Mouse (Mus musculus): ENCODE measurements around the gene B3galt6. TPM values are rescaled to one million over a fixed set of nuclear protein-coding genes. Genes with fewer than 3 reads are reported as not detected.

B3galt6 gene
- total and polyA plus RNA-seq, 3 experiments = 3.4 to 11.3 (median 8.6) TPM

DNA sequence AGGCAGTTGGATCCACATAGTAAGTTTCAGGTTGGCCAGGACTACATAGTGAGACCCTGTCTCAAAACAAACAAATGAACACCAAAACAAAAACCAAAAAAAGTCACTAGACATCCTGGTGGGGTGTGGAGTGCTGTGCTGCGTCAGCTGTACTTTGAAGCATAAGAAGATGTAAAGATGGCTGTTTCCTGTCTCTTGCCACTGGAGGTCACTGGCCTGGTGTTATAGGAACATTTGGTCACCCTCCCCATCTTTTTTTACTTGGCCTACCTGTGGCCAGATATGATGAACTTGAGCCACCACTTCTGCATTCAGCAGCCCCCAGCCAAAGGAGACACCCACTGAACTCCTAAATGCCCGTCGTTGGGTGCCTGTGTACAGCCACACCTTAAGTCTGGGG is 28.9 kb upstream of the B3galt6 start:
- DNase-seq (ENCODE audit: extremely low read depth) = no peak
- dilution Hi-C loops (cut with MboI; ENCODE audit: extremely low pct_ligation_motif_present, extremely low pct_unique_long_range_greater_than_20kb, low sequenced_read_pairs) (no loop called here), in situ Hi-C loops (cut with MboI; ENCODE audit: low pct_ligation_motif_present, low pct_unique_long_range_greater_than_20kb, low sequenced_read_pairs) (no loop called here)
- no peaks in the 10 kb centered on the region for H3K79me2 ChIP-seq (replicated peaks; ENCODE audit: control insufficient read depth, extremely low read depth, insufficient read depth, poor library complexity, severe bottlenecking)
- peaks cover 10 to 49% of the 10 kb centered on the region in 2 experiments for H3K4me1 ChIP-seq (ENCODE audit: control insufficient read depth in 1 of 2, insufficient read depth in 2 of 2)
- H3K4me2 ChIP-seq (ENCODE audit: insufficient read depth, low read depth, poor library complexity, severe bottlenecking) = peak overlapping the region; percentile 35
- H3K27ac ChIP-seq (ENCODE audit: insufficient read depth, low read depth) = peak overlapping the region; percentile 92
- TF ChIP-seq ZKSCAN1 (IDR thresholded peaks at IDR 0.05; ENCODE audit: borderline replicate concordance, low read depth, low read length) = no peak
- no peak for TF ChIP-seq TBP (conservative IDR thresholded peaks at IDR 0.05; ENCODE audit: low read depth, low read length)
- TF ChIP-seq CTCF (conservative IDR thresholded peaks at IDR 0.05 in 1 of 2, IDR thresholded peaks at IDR 0.05 in 1 of 2; ENCODE audit: low read depth in 2 of 2, low read length in 2 of 2) = peak in 1 of 2 experiments; percentile 39; a peak in 1 of 4 replicates
- peak; percentile 15 for TF ChIP-seq RAD21 (IDR thresholded peaks at IDR 0.05; ENCODE audit: low read depth, low read length)
- TF ChIP-seq CHD1 (IDR thresholded peaks at IDR 0.05; ENCODE audit: low read depth, low read length) = 0 out of 2 replicates have a peak, but pooled peaks have one; percentile 33
- peak overlapping the region; percentile 38; the same call in 1 of the 2 replicates for H3K9ac ChIP-seq (ENCODE audit: insufficient read depth, low read depth)
- no peaks in the 10 kb centered on the region for H3K27me3 ChIP-seq (replicated peaks)
- peaks cover 1 to 21% of the 10 kb centered on the region in 2 experiments for H3K36me3 ChIP-seq (replicated peaks in 1 of 2; ENCODE audit: control insufficient read depth in 1 of 2, insufficient read depth in 1 of 2, low read length in 1 of 2)
- peak overlapping the region in 2 of 3 experiments; percentile 38 to 44 for H3K4me3 ChIP-seq (replicated peaks in 1 of 3; ENCODE audit: low read depth in 2 of 3, low read length in 2 of 3, poor library complexity in 1 of 3)
- H3K9me3 ChIP-seq (replicated peaks; ENCODE audit: low read length) = no peaks in the 10 kb centered on the region

DNA sequence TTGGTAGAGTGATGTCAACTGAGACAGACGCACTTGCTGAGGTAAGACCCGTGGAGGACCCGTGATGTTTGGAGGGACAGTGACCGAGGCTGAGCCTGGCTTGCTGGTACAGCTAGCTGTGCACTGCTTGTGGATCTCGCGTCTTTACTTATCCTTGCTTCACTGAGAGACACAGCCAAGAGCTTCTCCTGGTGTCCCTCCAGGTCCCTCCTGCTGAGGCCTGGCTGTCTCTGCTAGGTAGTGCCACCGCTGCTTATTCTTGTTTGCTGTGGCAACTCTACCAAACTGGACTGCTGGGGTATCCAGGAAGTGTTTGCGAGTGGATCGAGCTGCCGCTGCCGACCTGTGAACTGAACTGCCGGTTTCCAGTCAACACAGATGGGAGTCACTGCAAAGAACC is 27.3 kb upstream of the B3galt6 start:
- no peaks in the 10 kb centered on the region for H3K79me2 ChIP-seq (replicated peaks; ENCODE audit: control insufficient read depth, extremely low read depth, insufficient read depth, poor library complexity, severe bottlenecking)
- H3K36me3 ChIP-seq (replicated peaks in 1 of 2; ENCODE audit: control insufficient read depth in 1 of 2, insufficient read depth in 1 of 2, low read length in 1 of 2) = peaks cover 18 to 38% of the 10 kb centered on the region in 2 experiments
- H3K4me1 ChIP-seq (ENCODE audit: control insufficient read depth in 1 of 2, insufficient read depth in 2 of 2) = peaks cover 10 to 50% of the 10 kb centered on the region in 2 experiments
- no peak for DNase-seq (ENCODE audit: extremely low read depth)
- no peaks in the 10 kb centered on the region for H3K27me3 ChIP-seq (replicated peaks)
- no peak overlapping the region for H3K4me3 ChIP-seq (replicated peaks in 1 of 3; ENCODE audit: low read depth in 2 of 3, low read length in 2 of 3, poor library complexity in 1 of 3)
- H3K9me3 ChIP-seq (replicated peaks; ENCODE audit: low read length) = no peaks in the 10 kb centered on the region
- no peak overlapping the region for H3K27ac ChIP-seq (ENCODE audit: insufficient read depth, low read depth)
- dilution Hi-C loops (cut with MboI; ENCODE audit: extremely low pct_ligation_motif_present, extremely low pct_unique_long_range_greater_than_20kb, low sequenced_read_pairs) = no loop called here
- TF ChIP-seq E2F4 (IDR thresholded peaks at IDR 0.05; ENCODE audit: insufficient replicate concordance, low read depth, low read length) (no peak), GABPA (IDR thresholded peaks at IDR 0.05; ENCODE audit: insufficient replicate concordance, low read depth, low read length) (no peak), SMC3 (IDR thresholded peaks at IDR 0.05; ENCODE audit: low read depth, low read length) (no peak), CHD1 (IDR thresholded peaks at IDR 0.05; ENCODE audit: low read depth, low read length) (no peak)
- H3K9ac ChIP-seq (ENCODE audit: insufficient read depth, low read depth) = no peak overlapping the region
- H3K4me2 ChIP-seq (ENCODE audit: insufficient read depth, low read depth, poor library complexity, severe bottlenecking) = no peak overlapping the region
- in situ Hi-C loops (cut with MboI; ENCODE audit: low pct_ligation_motif_present, low pct_unique_long_range_greater_than_20kb, low sequenced_read_pairs) = no loop called here

DNA sequence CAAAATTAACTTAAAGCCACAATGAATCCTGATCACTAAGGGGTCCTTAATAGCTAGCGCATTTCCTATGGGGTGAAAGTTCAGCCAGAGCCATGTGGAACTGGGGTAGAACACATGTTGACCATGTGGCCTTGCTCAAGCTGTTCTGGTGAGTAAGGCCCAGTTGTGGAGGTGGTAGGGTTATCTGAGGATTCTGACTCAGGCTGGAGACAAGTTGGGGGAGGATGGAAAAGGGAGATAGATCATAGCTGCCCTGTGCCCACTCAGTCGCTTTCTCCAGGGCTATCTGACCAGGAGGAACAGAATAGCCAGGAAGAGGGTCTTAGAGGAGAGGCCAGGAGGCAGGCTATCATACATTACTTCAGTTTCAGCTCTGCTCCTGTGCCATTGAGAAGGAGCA is 22.0 kb upstream of the B3galt6 start:
- H3K4me1 ChIP-seq (ENCODE audit: control insufficient read depth in 1 of 2, insufficient read depth in 2 of 2) = peaks cover 10 to 47% of the 10 kb centered on the region in 2 experiments; a peak in 3 of 4 replicates
- H3K9me3 ChIP-seq (replicated peaks; ENCODE audit: low read length) = no peaks in the 10 kb centered on the region
- TF ChIP-seq ZMIZ1 (IDR thresholded peaks at IDR 0.05; ENCODE audit: low read depth, low read length) (no peak), ZNF384 (IDR thresholded peaks at IDR 0.05; ENCODE audit: low read depth, low read length) (no peak)
- DNase-seq (ENCODE audit: extremely low read depth) = no peak
- no peaks in the 10 kb centered on the region for H3K79me2 ChIP-seq (replicated peaks; ENCODE audit: control insufficient read depth, extremely low read depth, insufficient read depth, poor library complexity, severe bottlenecking)
- in situ Hi-C loops (cut with MboI; ENCODE audit: low pct_ligation_motif_present, low pct_unique_long_range_greater_than_20kb, low sequenced_read_pairs) (no loop called here), dilution Hi-C loops (cut with MboI; ENCODE audit: extremely low pct_ligation_motif_present, extremely low pct_unique_long_range_greater_than_20kb, low sequenced_read_pairs) (no loop called here)
- H3K36me3 ChIP-seq (replicated peaks in 1 of 2; ENCODE audit: control insufficient read depth in 1 of 2, insufficient read depth in 1 of 2, low read length in 1 of 2) = peaks cover 54 to 77% of the 10 kb centered on the region in 2 experiments
- peak overlapping the region in 2 of 3 experiments; percentile 38 to 44 for H3K4me3 ChIP-seq (replicated peaks in 1 of 3; ENCODE audit: low read depth in 2 of 3, low read length in 2 of 3, poor library complexity in 1 of 3)
- no peak overlapping the region for H3K9ac ChIP-seq (ENCODE audit: insufficient read depth, low read depth)
- H3K27ac ChIP-seq (ENCODE audit: insufficient read depth, low read depth) = no peak overlapping the region
- no peak overlapping the region for H3K4me2 ChIP-seq (ENCODE audit: insufficient read depth, low read depth, poor library complexity, severe bottlenecking)
- no peaks in the 10 kb centered on the region for H3K27me3 ChIP-seq (replicated peaks)

Data from CH12.LX (cell line).